Mouse (Mus musculus) embryonic facial prominence, embryonic 10.5 days (tissue): Measurements from ENCODE around the gene Tenm3. TPM values are rescaled to one million over a fixed set of nuclear protein-coding genes. Genes with fewer than 3 reads are reported as not detected.
A peak's percentile ranks its signal among the peaks of the same experiment; 100 is the strongest.

Source experiments
- DNase-seq: peaks from one replicate; pipeline ENCODE4 v3.0.0-alpha.2; 2017; ENCODE audit warnings: low spot score
- H3K27ac ChIP-seq: fragments of 300-500 bp; sonication (generic); replicated peaks from 2 replicates; pipeline ENCODE4 v1.5.1; 2016; ENCODE audit warnings: mild to moderate bottlenecking
- H3K27me3 ChIP-seq: fragments of 300-500 bp; sonication (generic); replicated peaks from 2 replicates; pipeline ENCODE4 v1.6.1; 2016; ENCODE audit warnings: low read depth, mild to moderate bottlenecking; ENCODE audit not compliant: poor library complexity, severe bottlenecking
- H3K36me3 ChIP-seq: fragments of 300-500 bp; sonication (generic); replicated peaks from 2 replicates; pipeline ENCODE4 v1.6.1; 2016; ENCODE audit warnings: mild to moderate bottlenecking, moderate library complexity
- H3K4me1 ChIP-seq: fragments of 300-500 bp; sonication (generic); 2 replicates; pipeline ENCODE4 v1.6.1; 2016
- H3K4me3 ChIP-seq: fragments of 300-500 bp; sonication (generic); 2 replicates; pipeline ENCODE4 v1.5.1; 2016; ENCODE audit warnings: mild to moderate bottlenecking, moderate library complexity
- H3K9me3 ChIP-seq: fragments of 300-500 bp; sonication (generic); 2 replicates; pipeline ENCODE4 v1.6.1; 2016; ENCODE audit warnings: mild to moderate bottlenecking
- WGBS: fragments of 180-500 bp; shearing (Covaris S2); methylation state at CpG from one replicate; pipeline ENCODE4 v1.1.7; 2016; 5-methylcytosine and 5-hydroxymethylcytosine counted together
- polyA plus RNA-seq: library from polyadenylated mRNA; unstranded; fragments of >200 nt; fragmentation: Nextera tagmentation; extraction: Ambion mirVana; gene quantifications from 2 replicates; pipeline ENCODE4 v1.2.1, GENCODE M21; 2016

Gene Tenm3
- polyA plus RNA-seq, 1 experiment from 2014 or later = 44.0 TPM

GRCm38 (mm10) chr8:48552306-48552705 is 291.4 kb downstream of the Tenm3 start:
- H3K36me3 ChIP-seq = peaks cover 19% of the 10 kb centered on the region
- peaks cover 49% of the 10 kb centered on the region for H3K4me1 ChIP-seq
- peak overlapping the region; percentile 70 for H3K4me3 ChIP-seq
- H3K9me3 ChIP-seq = no peaks in the 10 kb centered on the region
- 25% methylated on average over 2 of the region's 2 CpGs for WGBS
- DNase-seq = no peak
- H3K27me3 ChIP-seq = no peaks in the 10 kb centered on the region
- H3K27ac ChIP-seq = peak overlapping the region; percentile 98; the same call in 1 of the 2 replicates

DNA sequence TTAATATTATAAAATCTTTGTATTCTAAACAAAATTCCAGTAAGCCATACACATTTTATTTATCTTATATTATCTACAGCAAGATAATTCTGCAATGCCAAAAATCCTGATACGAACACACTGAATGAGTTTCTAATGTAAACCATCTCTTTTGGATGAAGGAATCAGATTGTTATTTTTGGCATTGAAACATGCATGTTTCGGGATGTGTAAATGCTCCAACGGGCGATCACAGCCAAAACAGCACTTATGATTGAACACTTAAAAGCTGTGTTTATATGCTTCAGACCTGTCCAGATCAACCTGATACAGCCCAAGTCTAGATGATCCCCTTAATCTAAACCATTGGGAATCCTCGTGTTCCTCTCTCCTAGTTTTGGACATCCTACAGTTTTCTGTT is 292.4 kb downstream of the Tenm3 start:
- Histone ChIP-seq H3K27ac (no peak overlapping the region), H3K9me3 (no peaks in the 10 kb centered on the region), H3K27me3 (no peaks in the 10 kb centered on the region), H3K36me3 (peaks cover 28% of the 10 kb centered on the region), H3K4me1 (peaks cover 46% of the 10 kb centered on the region), H3K4me3 (peak overlapping the region; percentile 1; the same call in 1 of the 2 replicates)
- 64% methylated on average over 5 of the region's 5 CpGs for WGBS
- no peak for DNase-seq

DNA sequence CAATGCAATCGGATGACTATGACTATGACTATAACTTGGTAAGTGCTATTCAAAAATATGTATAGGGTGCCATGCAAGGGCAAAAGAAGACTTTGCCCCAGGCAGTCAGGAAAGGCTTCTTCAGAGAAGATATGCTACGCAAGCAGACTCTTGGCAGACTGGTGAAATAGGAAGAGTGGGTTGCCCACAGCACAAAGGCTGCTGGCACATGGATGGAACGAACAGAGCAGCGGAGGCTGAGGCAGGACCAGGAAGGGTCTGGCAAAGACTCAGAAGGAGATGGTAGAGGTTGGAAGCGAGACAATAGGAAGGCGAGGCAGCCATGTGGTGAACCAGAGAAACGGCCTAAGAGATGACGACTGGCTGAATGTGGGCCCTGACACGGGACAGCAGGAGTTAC is 294.8 kb downstream of the Tenm3 start:
- 96% methylated on average over 9 of the region's 9 CpGs for WGBS
- no peaks in the 10 kb centered on the region for H3K27me3 ChIP-seq
- peaks cover 42% of the 10 kb centered on the region for H3K4me1 ChIP-seq
- peaks cover 28% of the 10 kb centered on the region for H3K36me3 ChIP-seq
- no peak overlapping the region for H3K27ac ChIP-seq
- no peaks in the 10 kb centered on the region for H3K9me3 ChIP-seq
- DNase-seq = no peak
- no peak overlapping the region for H3K4me3 ChIP-seq

DNA sequence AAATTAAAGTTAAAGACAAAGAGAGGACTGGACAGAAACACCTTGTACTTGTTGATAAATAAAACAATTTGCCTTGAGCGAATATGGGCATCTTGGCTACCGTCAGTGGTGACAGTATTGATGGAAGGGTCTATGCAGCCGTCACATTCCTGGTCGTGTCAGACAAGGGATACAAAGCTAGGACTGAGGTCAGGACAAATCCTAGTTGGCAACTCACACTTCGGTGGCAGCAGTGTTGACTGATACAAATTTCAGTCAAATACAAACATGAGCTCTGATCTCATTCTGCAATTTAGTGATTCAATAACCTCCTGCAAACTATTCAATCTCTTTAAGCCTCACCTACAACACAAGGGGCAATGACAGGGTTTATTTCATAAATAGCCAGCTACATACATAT is 298.1 kb downstream of the Tenm3 start:
- Histone ChIP-seq H3K4me1 (peaks cover 25% of the 10 kb centered on the region), H3K36me3 (peaks cover 50% of the 10 kb centered on the region), H3K27ac (no peak overlapping the region), H3K27me3 (no peaks in the 10 kb centered on the region), H3K9me3 (no peaks in the 10 kb centered on the region), H3K4me3 (no peak overlapping the region)
- WGBS = 89% methylated on average over 5 of the region's 5 CpGs
- DNase-seq = no peak

- Histone ChIP-seq H3K27me3 (no peaks in the 10 kb centered on the region), H3K27ac (no peak overlapping the region), H3K36me3 (peaks cover 53% of the 10 kb centered on the region), H3K9me3 (no peaks in the 10 kb centered on the region), H3K4me3 (no peak overlapping the region), H3K4me1 (peaks cover 24% of the 10 kb centered on the region)
- DNase-seq = no peak
- WGBS = 84% methylated on average over 7 of the region's 7 CpGs
These were observed 298.9 kb downstream of the Tenm3 start for GRCm38 (mm10) chr8:48544840-48545239.

DNA sequence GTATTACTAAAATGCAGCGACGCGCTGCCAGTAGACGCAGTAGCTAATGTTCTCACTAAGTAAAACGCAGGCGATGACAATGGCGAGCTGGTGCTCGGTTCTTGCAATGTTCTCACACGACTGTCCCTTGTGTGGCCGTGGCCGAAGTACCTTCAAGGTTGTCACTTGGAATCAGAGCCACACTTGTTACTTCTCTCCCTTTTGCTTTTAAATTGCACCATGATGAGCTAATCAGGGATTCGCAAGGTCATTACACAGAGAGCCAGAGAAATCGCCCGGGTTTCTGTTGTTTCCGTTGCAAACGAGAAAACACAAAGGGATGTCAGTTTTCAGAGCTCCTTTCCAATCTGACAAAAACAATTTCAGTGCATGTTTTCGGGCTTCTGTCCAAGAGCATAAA is 301.6 kb downstream of the Tenm3 start:
- Histone ChIP-seq H3K4me1 (peaks cover 29% of the 10 kb centered on the region), H3K27ac (no peak overlapping the region), H3K27me3 (no peaks in the 10 kb centered on the region), H3K36me3 (peaks cover 35% of the 10 kb centered on the region), H3K4me3 (no peak overlapping the region), H3K9me3 (no peaks in the 10 kb centered on the region)
- no peak for DNase-seq
- 88% methylated on average over 17 of the region's 17 CpGs for WGBS

- Histone ChIP-seq H3K36me3 (peaks cover 38% of the 10 kb centered on the region), H3K9me3 (no peaks in the 10 kb centered on the region), H3K4me3 (no peak overlapping the region), H3K27me3 (no peaks in the 10 kb centered on the region), H3K4me1 (peaks cover 29% of the 10 kb centered on the region), H3K27ac (peak overlapping the region; percentile 44; the same call in 1 of the 2 replicates)
- 59% methylated on average over 8 of the region's 8 CpGs for WGBS
- DNase-seq = no peak
These were observed 302.9 kb downstream of the Tenm3 start for GRCm38 (mm10) chr8:48540894-48541293.

DNA sequence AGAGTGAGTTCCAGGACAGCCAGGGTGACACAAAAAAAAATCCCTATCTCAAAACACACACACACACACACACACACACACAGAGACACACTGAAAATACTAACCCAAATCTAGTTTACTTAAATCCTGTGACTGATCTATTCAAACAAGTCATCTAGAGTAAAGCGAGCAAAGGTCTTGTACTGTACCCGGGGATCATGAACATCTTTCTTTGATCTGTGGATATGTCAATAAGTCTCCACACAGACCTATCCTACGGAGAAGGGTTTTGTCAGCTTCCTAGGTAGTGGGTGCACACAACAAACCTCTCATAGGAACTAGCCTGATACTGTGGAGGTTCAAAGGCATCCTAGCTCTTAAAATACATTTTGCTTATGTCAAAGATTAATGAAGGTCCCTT is 307.9 kb downstream of the Tenm3 start:
- no peak for DNase-seq
- H3K27ac ChIP-seq = no peak overlapping the region
- no peaks in the 10 kb centered on the region for H3K9me3 ChIP-seq
- H3K27me3 ChIP-seq = no peaks in the 10 kb centered on the region
- 94% methylated on average over 3 of the region's 3 CpGs for whole genome bisulfite sequencing
- peaks cover 18% of the 10 kb centered on the region for H3K4me1 ChIP-seq
- peaks cover 34% of the 10 kb centered on the region for H3K36me3 ChIP-seq
- H3K4me3 ChIP-seq = no peak overlapping the region

- H3K36me3 ChIP-seq = peaks cover 22% of the 10 kb centered on the region
- no peak overlapping the region for H3K27ac ChIP-seq
- whole genome bisulfite sequencing = 94% methylated on average over 5 of the region's 5 CpGs
- H3K9me3 ChIP-seq = no peaks in the 10 kb centered on the region
- H3K4me3 ChIP-seq = no peak overlapping the region
- no peaks in the 10 kb centered on the region for H3K4me1 ChIP-seq
- H3K27me3 ChIP-seq = no peaks in the 10 kb centered on the region
- DNase-seq = no peak
These were observed 312.0 kb downstream of the Tenm3 start for GRCm38 (mm10) chr8:48531795-48532194.

DNA sequence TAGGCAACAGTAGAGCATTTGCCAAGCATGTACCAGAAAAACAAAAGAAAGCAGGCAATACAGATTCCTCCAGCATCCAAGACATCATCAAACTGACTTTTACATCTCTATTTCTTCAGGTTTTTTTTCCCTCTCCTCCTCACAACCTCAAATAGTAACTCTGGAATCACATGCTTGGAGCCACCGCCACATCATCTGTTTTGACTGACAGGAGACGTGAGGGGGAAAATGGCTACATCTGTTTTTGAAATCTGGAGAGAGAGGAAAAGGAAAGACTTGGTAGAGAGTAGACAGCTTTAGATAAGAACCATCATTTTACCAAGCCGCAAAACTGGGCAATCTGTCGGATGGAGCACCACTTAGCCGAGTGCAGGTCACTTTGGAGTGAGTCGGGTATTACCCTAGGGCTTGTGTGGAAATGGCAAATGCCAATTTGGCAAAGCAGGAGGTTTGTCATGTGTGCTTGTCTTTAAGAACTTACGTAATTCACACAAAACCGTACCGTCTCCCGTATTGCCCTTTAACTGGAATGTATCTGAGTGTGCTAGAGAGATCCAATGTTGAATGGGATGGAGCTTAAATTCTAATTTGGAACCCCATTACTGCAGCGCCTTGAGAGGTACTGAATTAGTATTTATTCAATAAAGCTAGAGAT is 312.7 kb downstream of the Tenm3 start:
- Histone ChIP-seq H3K4me3 (no peak overlapping the region), H3K9me3 (no peaks in the 10 kb centered on the region), H3K4me1 (no peaks in the 10 kb centered on the region), H3K27me3 (no peaks in the 10 kb centered on the region), H3K36me3 (peaks cover 18% of the 10 kb centered on the region), H3K27ac (no peak overlapping the region)
- WGBS = 91% methylated on average over 11 of the region's 11 CpGs
- no peak for DNase-seq

GRCm38 (mm10) chr8:48527418-48527817 is 316.3 kb downstream of the Tenm3 start:
- Histone ChIP-seq H3K27ac (no peak overlapping the region), H3K4me3 (no peak overlapping the region), H3K4me1 (no peaks in the 10 kb centered on the region), H3K9me3 (no peaks in the 10 kb centered on the region), H3K36me3 (peaks cover 2% of the 10 kb centered on the region; the same call in 1 of the 2 replicates), H3K27me3 (no peaks in the 10 kb centered on the region)
- DNase-seq = no peak
- WGBS = 53% methylated on average over 6 of the region's 6 CpGs

GRCm38 (mm10) chr8:48522536-48523123 is 321.1 kb downstream of the Tenm3 start:
- H3K4me1 ChIP-seq = peaks cover 4% of the 10 kb centered on the region; the same call in 1 of the 2 replicates
- H3K27me3 ChIP-seq = no peaks in the 10 kb centered on the region
- 0 out of 2 replicates have a peak, but pooled peaks cover 8% of the 10 kb centered on the region for H3K36me3 ChIP-seq
- H3K27ac ChIP-seq = no peak overlapping the region
- no peak overlapping the region for H3K4me3 ChIP-seq
- WGBS = 92% methylated on average over 4 of the region's 4 CpGs
- DNase-seq = no peak
- no peaks in the 10 kb centered on the region for H3K9me3 ChIP-seq

DNA sequence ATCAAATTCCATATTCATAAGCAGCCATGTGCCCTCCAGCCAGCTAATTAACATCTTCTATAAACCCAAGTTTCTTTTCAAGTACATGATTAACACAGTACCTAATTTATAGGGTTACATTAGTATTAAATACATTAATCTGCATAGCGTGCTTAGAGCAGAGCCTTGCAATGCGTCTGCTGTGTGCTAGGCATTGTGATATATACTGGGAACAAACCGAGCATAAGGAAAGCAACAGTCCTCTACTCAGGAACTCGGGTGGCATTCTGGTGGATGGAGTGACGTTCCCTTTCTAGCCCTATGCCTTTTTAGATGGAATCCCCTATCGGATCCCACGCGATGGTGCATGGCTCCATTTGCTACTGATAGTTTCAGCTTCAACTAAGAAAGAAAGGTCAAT is 321.7 kb downstream of the Tenm3 start:
- Histone ChIP-seq H3K9me3 (no peaks in the 10 kb centered on the region), H3K4me1 (peaks cover 6% of the 10 kb centered on the region), H3K36me3 (0 out of 2 replicates have a peak, but pooled peaks cover 8% of the 10 kb centered on the region), H3K4me3 (no peak overlapping the region), H3K27me3 (no peaks in the 10 kb centered on the region), H3K27ac (no peak overlapping the region)
- 87% methylated on average over 8 of the region's 8 CpGs for WGBS
- DNase-seq = no peak
